Mouse (Mus musculus) cerebellum, adult 9-11 months (tissue): Measurements from ENCODE around the gene Myh13.

Experiments used
- DNase-seq: peaks from one replicate; pipeline ENCODE4 v3.0.0; 2022

Myh13 gene

GRCm38 (mm10) chr11:67390679-67391384 is 69.4 kb downstream of the Myh13 start:
- DNase-seq: no peak

- DNase-seq: no peak
Observed at GRCm38 (mm10) chr11:67392369-67392768, 70.9 kb downstream of the Myh13 start.

GRCm38 (mm10) chr11:67400956-67401355 is 79.5 kb downstream of the Myh13 start:
- no peak for DNase-seq

GRCm38 (mm10) chr11:67414346-67414940 is 93.0 kb downstream of the Myh13 start:
- peak; percentile 8 for DNase-seq
